Mouse (Mus musculus): ENCODE data around the gene Mrps18c. TPM values are rescaled to one million over a fixed set of nuclear protein-coding genes. Genes with fewer than 3 reads are reported as not detected.

Mrps18c gene
- total RNA-seq, 1 experiment: 72.8 TPM

- TF ChIP-seq ZNF384 (IDR thresholded peaks at IDR 0.05; ENCODE audit: low read depth, low read length): no peak
- TF ChIP-seq HCFC1 (IDR thresholded peaks at IDR 0.05; ENCODE audit: borderline replicate concordance, insufficient read depth, low read length): no peak
- no peak for TF ChIP-seq MAFK (IDR thresholded peaks at IDR 0.05; ENCODE audit: insufficient read depth, low read depth, low read length)
- no peak for TF ChIP-seq CHD2 (IDR thresholded peaks at IDR 0.05; ENCODE audit: low read depth, low read length)
- TF ChIP-seq ZC3H11A (IDR thresholded peaks at IDR 0.05; ENCODE audit: borderline replicate concordance, low read depth, low read length): no peak
- DNase-seq (ENCODE audit: low read depth, low spot score): peak; percentile 48
- 0 out of 4 replicates have a peak, but pooled peaks cover 0 to 2% of the 10 kb centered on the region in 2 experiments for H3K4me1 ChIP-seq (ENCODE audit: control insufficient read depth in 2 of 2, insufficient read depth in 2 of 2, low read length in 2 of 2, poor library complexity in 1 of 2)
- peak overlapping the region; percentile 40 for H3K9ac ChIP-seq (ENCODE audit: insufficient read depth, low read depth, low read length, poor library complexity, severe bottlenecking)
- no peaks in the 10 kb centered on the region for H3K36me3 ChIP-seq (ENCODE audit: control insufficient read depth, insufficient read depth, low read length, poor library complexity, severe bottlenecking)
- peak overlapping the region; percentile 8; the same call in 1 of the 2 replicates for H3K27ac ChIP-seq (ENCODE audit: insufficient read depth, low read depth, low read length, poor library complexity, severe bottlenecking)
- H3K4me3 ChIP-seq (ENCODE audit: insufficient read depth in 1 of 2, low read depth in 1 of 2, low read length in 2 of 2, poor library complexity in 1 of 2, severe bottlenecking in 1 of 2): peak overlapping the region; percentile 67 to 72
- H3K9me3 ChIP-seq (ENCODE audit: control insufficient read depth, insufficient read depth, low read depth, low read length): no peaks in the 10 kb centered on the region
- in situ Hi-C loops (cut with MboI; ENCODE audit: low sequenced_read_pairs in 2 of 2, unreplicated experiment in 2 of 2): loop anchor here in 1 of 2 experiments (25.0 kb wide), 1 partner anchor 816 kb away; the partner anchor contains the start of gene Nkx6-1
Measured at GRCm38 (mm10) chr5:100845848-100846598, 47.6 kb downstream of the Mrps18c start.

- Histone ChIP-seq H3K4me3 (ENCODE audit: insufficient read depth in 1 of 2, low read depth in 1 of 2, low read length in 2 of 2, poor library complexity in 1 of 2, severe bottlenecking in 1 of 2) (peak overlapping the region; percentile 67 to 72), H3K27ac (ENCODE audit: insufficient read depth, low read depth, low read length, poor library complexity, severe bottlenecking) (no peak overlapping the region), H3K36me3 (ENCODE audit: control insufficient read depth, insufficient read depth, low read length, poor library complexity, severe bottlenecking) (no peaks in the 10 kb centered on the region), H3K4me1 (ENCODE audit: control insufficient read depth in 2 of 2, insufficient read depth in 2 of 2, low read length in 2 of 2, poor library complexity in 1 of 2) (0 out of 4 replicates have a peak, but pooled peaks cover 0 to 2% of the 10 kb centered on the region in 2 experiments), H3K9ac (ENCODE audit: insufficient read depth, low read depth, low read length, poor library complexity, severe bottlenecking) (peak overlapping the region; percentile 32), H3K9me3 (ENCODE audit: control insufficient read depth, insufficient read depth, low read depth, low read length) (no peaks in the 10 kb centered on the region)
- TF ChIP-seq HCFC1 (IDR thresholded peaks at IDR 0.05; ENCODE audit: borderline replicate concordance, insufficient read depth, low read length) (no peak), ZC3H11A (IDR thresholded peaks at IDR 0.05; ENCODE audit: borderline replicate concordance, low read depth, low read length) (no peak), ZNF384 (IDR thresholded peaks at IDR 0.05; ENCODE audit: low read depth, low read length) (no peak), MAFK (IDR thresholded peaks at IDR 0.05; ENCODE audit: insufficient read depth, low read depth, low read length) (no peak)
- in situ Hi-C loops (cut with MboI; ENCODE audit: low sequenced_read_pairs in 2 of 2, unreplicated experiment in 2 of 2): loop anchor here in 1 of 2 experiments (25.0 kb wide), 1 partner anchor 816 kb away; the partner anchor contains the start of gene Nkx6-1
- no peak for DNase-seq (ENCODE audit: low read depth, low spot score)
Measured at GRCm38 (mm10) chr5:100846599-100846920, 48.1 kb downstream of the Mrps18c start.

- Histone ChIP-seq H3K36me3 (ENCODE audit: control insufficient read depth, insufficient read depth, low read length, poor library complexity, severe bottlenecking) (no peaks in the 10 kb centered on the region), H3K4me3 (ENCODE audit: insufficient read depth in 1 of 2, low read depth in 1 of 2, low read length in 2 of 2, poor library complexity in 1 of 2, severe bottlenecking in 1 of 2) (no peak overlapping the region), H3K27ac (ENCODE audit: insufficient read depth, low read depth, low read length, poor library complexity, severe bottlenecking) (no peak overlapping the region), H3K9me3 (ENCODE audit: control insufficient read depth, insufficient read depth, low read depth, low read length) (no peaks in the 10 kb centered on the region), H3K4me1 (ENCODE audit: control insufficient read depth in 2 of 2, insufficient read depth in 2 of 2, low read length in 2 of 2, poor library complexity in 1 of 2) (0 out of 4 replicates have a peak, but pooled peaks cover 0 to 2% of the 10 kb centered on the region in 2 experiments), H3K9ac (ENCODE audit: insufficient read depth, low read depth, low read length, poor library complexity, severe bottlenecking) (no peak overlapping the region)
- DNase-seq (ENCODE audit: low read depth, low spot score): no peak
- TF ChIP-seq MAFK (IDR thresholded peaks at IDR 0.05; ENCODE audit: insufficient read depth, low read depth, low read length) (no peak), HCFC1 (IDR thresholded peaks at IDR 0.05; ENCODE audit: borderline replicate concordance, insufficient read depth, low read length) (no peak), ZC3H11A (IDR thresholded peaks at IDR 0.05; ENCODE audit: borderline replicate concordance, low read depth, low read length) (no peak), ZNF384 (IDR thresholded peaks at IDR 0.05; ENCODE audit: low read depth, low read length) (0 out of 2 replicates have a peak, but pooled peaks have one; percentile 8), CHD2 (IDR thresholded peaks at IDR 0.05; ENCODE audit: low read depth, low read length) (no peak)
- in situ Hi-C loops (cut with MboI; ENCODE audit: low sequenced_read_pairs in 2 of 2, unreplicated experiment in 2 of 2): loop anchor here in 1 of 2 experiments (25.0 kb wide), 1 partner anchor 815 kb away; the partner anchor contains the start of gene Nkx6-1
Measured at GRCm38 (mm10) chr5:100847143-100847542, 48.7 kb downstream of the Mrps18c start.

- TF ChIP-seq CHD2 (IDR thresholded peaks at IDR 0.05; ENCODE audit: low read depth, low read length) (no peak), HCFC1 (IDR thresholded peaks at IDR 0.05; ENCODE audit: borderline replicate concordance, insufficient read depth, low read length) (no peak), MAFK (IDR thresholded peaks at IDR 0.05; ENCODE audit: insufficient read depth, low read depth, low read length) (no peak), ZC3H11A (IDR thresholded peaks at IDR 0.05; ENCODE audit: borderline replicate concordance, low read depth, low read length) (no peak), ZNF384 (IDR thresholded peaks at IDR 0.05; ENCODE audit: low read depth, low read length) (no peak)
- Histone ChIP-seq H3K27ac (ENCODE audit: insufficient read depth, low read depth, low read length, poor library complexity, severe bottlenecking) (no peak overlapping the region), H3K9ac (ENCODE audit: insufficient read depth, low read depth, low read length, poor library complexity, severe bottlenecking) (no peak overlapping the region), H3K36me3 (ENCODE audit: control insufficient read depth, insufficient read depth, low read length, poor library complexity, severe bottlenecking) (no peaks in the 10 kb centered on the region), H3K4me1 (ENCODE audit: control insufficient read depth in 2 of 2, insufficient read depth in 2 of 2, low read length in 2 of 2, poor library complexity in 1 of 2) (no peaks in the 10 kb centered on the region), H3K9me3 (ENCODE audit: control insufficient read depth, insufficient read depth, low read depth, low read length) (no peaks in the 10 kb centered on the region), H3K4me3 (ENCODE audit: insufficient read depth in 1 of 2, low read depth in 1 of 2, low read length in 2 of 2, poor library complexity in 1 of 2, severe bottlenecking in 1 of 2) (no peak overlapping the region)
- in situ Hi-C loops (cut with MboI; ENCODE audit: low sequenced_read_pairs in 2 of 2, unreplicated experiment in 2 of 2): no loop called here
- no peak for DNase-seq (ENCODE audit: low read depth, low spot score)
Measured at GRCm38 (mm10) chr5:100853963-100854362, 55.5 kb downstream of the Mrps18c start.

Other genes with a start within 250 kb of the Mrps18c start
- gene Plac8, start 226.4 kb upstream of the Mrps18c start, total RNA-seq (2012; rRNA removed): 28.1 and 30.5 TPM in 2 replicates
- gene Coq2, start 123.5 kb upstream of the Mrps18c start, total RNA-seq (2012; rRNA removed): 27.4 and 43.9 TPM in 2 replicates
- gene Hpse, start 78.9 kb upstream of the Mrps18c start, total RNA-seq (2012; rRNA removed): 0.32 and 1.2 TPM in 2 replicates
- gene Helq, start within 50 bp of the Mrps18c start, total RNA-seq (2012; rRNA removed): 30.1 and 39.4 TPM in 2 replicates
- 19.5 and 20.7 TPM in 2 replicates for gene Abraxas1, start 22.3 kb downstream of the Mrps18c start, total RNA-seq (2012; rRNA removed)
- gene Gpat3, start 47.1 kb downstream of the Mrps18c start, total RNA-seq (2012; rRNA removed): 5.6 and 9.3 TPM in 2 replicates